Mouse (Mus musculus): ENCODE data around the gene Jtb.

The Jtb gene

GRCm38 (mm10) chr3:90258521-90258920 lies 27.1 kb downstream of the Jtb start:
- no peak for ATAC-seq (ENCODE audit: low TSS enrichment)

- no peak for ATAC-seq (ENCODE audit: low TSS enrichment)
Observed at GRCm38 (mm10) chr3:90263121-90263771, 31.8 kb downstream of the Jtb start.

GRCm38 (mm10) chr3:90264687-90265033 lies 33.3 kb downstream of the Jtb start:
- ATAC-seq (ENCODE audit: low TSS enrichment), result no peak

- ATAC-seq (ENCODE audit: low TSS enrichment), result peak; percentile 75
Observed at GRCm38 (mm10) chr3:90265034-90265931, 33.9 kb downstream of the Jtb start, which contains the start of gene Dennd4b. Gene Dennd4b, plus strand, starts transcription at chr3:90265185.

GRCm38 (mm10) chr3:90265932-90266741 lies 34.7 kb downstream of the Jtb start:
- peak; percentile 14; the same call in 1 of the 2 replicates for ATAC-seq (ENCODE audit: low TSS enrichment)

GRCm38 (mm10) chr3:90266901-90267775 lies 35.7 kb downstream of the Jtb start:
- no peak for ATAC-seq (ENCODE audit: low TSS enrichment)

GRCm38 (mm10) chr3:90268190-90268589 lies 36.8 kb downstream of the Jtb start:
- ATAC-seq (ENCODE audit: low TSS enrichment), result no peak

GRCm38 (mm10) chr3:90268971-90269370 lies 37.6 kb downstream of the Jtb start:
- no peak for ATAC-seq (ENCODE audit: low TSS enrichment)

GRCm38 (mm10) chr3:90270784-90271183 lies 39.4 kb downstream of the Jtb start:
- ATAC-seq (ENCODE audit: low TSS enrichment), result no peak

- ATAC-seq (ENCODE audit: low TSS enrichment), result no peak
Observed at GRCm38 (mm10) chr3:90272170-90272569, 40.8 kb downstream of the Jtb start.

- ATAC-seq (ENCODE audit: low TSS enrichment), result no peak
Observed at GRCm38 (mm10) chr3:90273855-90274254, 42.5 kb downstream of the Jtb start.

GRCm38 (mm10) chr3:90275286-90275685 lies 43.9 kb downstream of the Jtb start:
- ATAC-seq (ENCODE audit: low TSS enrichment), result no peak

- no peak for ATAC-seq (ENCODE audit: low TSS enrichment)
Observed at GRCm38 (mm10) chr3:90276858-90277257, 45.5 kb downstream of the Jtb start.

- no peak for ATAC-seq (ENCODE audit: low TSS enrichment)
Observed at GRCm38 (mm10) chr3:90277793-90278192, 46.4 kb downstream of the Jtb start.

- no peak for ATAC-seq (ENCODE audit: low TSS enrichment)
Observed at GRCm38 (mm10) chr3:90278211-90278610, 46.8 kb downstream of the Jtb start.

- ATAC-seq (ENCODE audit: low TSS enrichment), result no peak
Observed at GRCm38 (mm10) chr3:90279216-90279615, 47.8 kb downstream of the Jtb start.

- no peak for ATAC-seq (ENCODE audit: low TSS enrichment)
Observed at GRCm38 (mm10) chr3:90279743-90280142, 48.3 kb downstream of the Jtb start.

- peak; percentile 55 for ATAC-seq (ENCODE audit: low TSS enrichment)
Observed at GRCm38 (mm10) chr3:90280708-90281107, 49.3 kb downstream of the Jtb start.

GRCm38 (mm10) chr3:90284150-90284549 lies 52.8 kb downstream of the Jtb start:
- no peak for ATAC-seq (ENCODE audit: low TSS enrichment)
